Mouse (Mus musculus): ENCODE measurements around the gene Olfr111. TPM values are rescaled to one million over a fixed set of nuclear protein-coding genes. Genes with fewer than 3 reads are reported as not detected.
"Not testable (repeated sequence)": the region's sequence is repeated elsewhere in the genome, so short reads cannot be mapped to it uniquely, and the experiment has no call there.

Olfr111 gene
- polyA plus RNA-seq (2015; fragmentation: Nextera tagmentation; extraction: Ambion mirVana), result 0.12 TPM in 1 of 2 replicates, not detected in the other

GRCm38 (mm10) chr17:37507730-37508129 lies at the start of gene Olfr111:
Gene Olfr111 (plus strand): TSS chr17:37508030.
- no peak within 1 kb of the TSS for H3K27ac ChIP-seq (ENCODE audit: low read length)
- no peak within 1 kb of the TSS for H3K4me3 ChIP-seq (ENCODE audit: low read depth, low read length)
- no peaks in the 10 kb centered on the region for H3K4me1 ChIP-seq (ENCODE audit: control insufficient read depth, insufficient read depth, low read length)
- no peaks in the 10 kb centered on the region for H3K27me3 ChIP-seq (ENCODE audit: control insufficient read depth, insufficient read depth, low read depth, low read length)
- H3K4me2 ChIP-seq (ENCODE audit: low read length), result no peak within 1 kb of the TSS
- no peak within 1 kb of the TSS for H3K9ac ChIP-seq (ENCODE audit: low read depth, low read length)
- WGBS, result 91% methylated on average over 4 of the region's 4 CpGs
- no peaks in the 10 kb centered on the region for H3K36me3 ChIP-seq (ENCODE audit: control insufficient read depth, insufficient read depth, low read length)
- no peak for ATAC-seq
- H3K9me3 ChIP-seq (replicated peaks; ENCODE audit: control insufficient read depth, low read length, poor library complexity, severe bottlenecking), result no peaks in the 10 kb centered on the region

- no peak within 1 kb of the TSS for H3K4me2 ChIP-seq (ENCODE audit: low read length)
- no peaks in the 10 kb centered on the region for H3K4me1 ChIP-seq (ENCODE audit: control insufficient read depth, insufficient read depth, low read length)
- no peak within 1 kb of the TSS for H3K9ac ChIP-seq (ENCODE audit: low read depth, low read length)
- WGBS, result 88% methylated on average over 1 of the region's 1 CpGs
- H3K36me3 ChIP-seq (ENCODE audit: control insufficient read depth, insufficient read depth, low read length), result no peaks in the 10 kb centered on the region
- no peaks in the 10 kb centered on the region for H3K9me3 ChIP-seq (replicated peaks; ENCODE audit: control insufficient read depth, low read length, poor library complexity, severe bottlenecking)
- no peak for ATAC-seq
- no peak within 1 kb of the TSS for H3K4me3 ChIP-seq (ENCODE audit: low read depth, low read length)
- H3K27me3 ChIP-seq (ENCODE audit: control insufficient read depth, insufficient read depth, low read depth, low read length), result no peaks in the 10 kb centered on the region
- no peak within 1 kb of the TSS for H3K27ac ChIP-seq (ENCODE audit: low read length)
These were observed 49.2 kb upstream of the Olfr111 start, which contains the start of gene Olfr109 for GRCm38 (mm10) chr17:37458616-37459015. Gene Olfr109 (plus strand): TSS chr17:37458916.

- Histone ChIP-seq H3K4me1 (ENCODE audit: control insufficient read depth, insufficient read depth, low read length) (no peaks in the 10 kb centered on the region), H3K9ac (ENCODE audit: low read depth, low read length) (no peak within 1 kb of the TSS), H3K36me3 (ENCODE audit: control insufficient read depth, insufficient read depth, low read length) (no peaks in the 10 kb centered on the region), H3K4me3 (ENCODE audit: low read depth, low read length) (no peak within 1 kb of the TSS), H3K27ac (ENCODE audit: low read length) (no peak within 1 kb of the TSS), H3K27me3 (ENCODE audit: control insufficient read depth, insufficient read depth, low read depth, low read length) (no peaks in the 10 kb centered on the region), H3K4me2 (ENCODE audit: low read length) (no peak within 1 kb of the TSS), H3K9me3 (replicated peaks; ENCODE audit: control insufficient read depth, low read length, poor library complexity, severe bottlenecking) (no peaks in the 10 kb centered on the region)
- WGBS, result 86% methylated on average over 2 of the region's 2 CpGs
- ATAC-seq, result no peak
These were observed 24.4 kb upstream of the Olfr111 start, which contains the start of gene H2-M2 for GRCm38 (mm10) chr17:37483452-37483851. Gene H2-M2 (minus strand): TSS chr17:37483552.

GRCm38 (mm10) chr17:37491930-37492518 lies 15.8 kb upstream of the Olfr111 start, which contains the start of gene Olfr110:
Gene Olfr110 (plus strand): TSS chr17:37492468.
- no peak within 1 kb of the TSS for H3K27ac ChIP-seq (ENCODE audit: low read length)
- ATAC-seq, result no peak
- no peak within 1 kb of the TSS for H3K4me2 ChIP-seq (ENCODE audit: low read length)
- H3K27me3 ChIP-seq (ENCODE audit: control insufficient read depth, insufficient read depth, low read depth, low read length), result no peaks in the 10 kb centered on the region
- no peaks in the 10 kb centered on the region for H3K4me1 ChIP-seq (ENCODE audit: control insufficient read depth, insufficient read depth, low read length)
- H3K36me3 ChIP-seq (ENCODE audit: control insufficient read depth, insufficient read depth, low read length), result no peaks in the 10 kb centered on the region
- no peak within 1 kb of the TSS for H3K4me3 ChIP-seq (ENCODE audit: low read depth, low read length)
- H3K9ac ChIP-seq (ENCODE audit: low read depth, low read length), result no peak within 1 kb of the TSS
- WGBS, result 63% methylated on average over 1 of the region's 1 CpGs
- H3K9me3 ChIP-seq (replicated peaks; ENCODE audit: control insufficient read depth, low read length, poor library complexity, severe bottlenecking), result no peaks in the 10 kb centered on the region

GRCm38 (mm10) chr17:37524612-37525011 lies 16.8 kb downstream of the Olfr111 start:
- ATAC-seq; H3K4me1 ChIP-seq (ENCODE audit: control insufficient read depth, insufficient read depth, low read length); H3K4me3 ChIP-seq (ENCODE audit: low read depth, low read length); H3K27me3 ChIP-seq (ENCODE audit: control insufficient read depth, insufficient read depth, low read depth, low read length); H3K27ac ChIP-seq (ENCODE audit: low read length); H3K9ac ChIP-seq (ENCODE audit: low read depth, low read length); H3K4me2 ChIP-seq (ENCODE audit: low read length); H3K9me3 ChIP-seq (replicated peaks; ENCODE audit: control insufficient read depth, low read length, poor library complexity, severe bottlenecking); H3K36me3 ChIP-seq (ENCODE audit: control insufficient read depth, insufficient read depth, low read length): not testable (repeated sequence)

GRCm38 (mm10) chr17:37525427-37525826 lies 17.6 kb downstream of the Olfr111 start:
- ATAC-seq; H3K9me3 ChIP-seq (replicated peaks; ENCODE audit: control insufficient read depth, low read length, poor library complexity, severe bottlenecking); H3K27ac ChIP-seq (ENCODE audit: low read length): not testable (repeated sequence)

GRCm38 (mm10) chr17:37535173-37535572 lies 27.3 kb downstream of the Olfr111 start:
- no peak for ATAC-seq
- H3K9ac ChIP-seq (ENCODE audit: low read depth, low read length), result no peak overlapping the region
- no peak overlapping the region for H3K27ac ChIP-seq (ENCODE audit: low read length)
- H3K4me3 ChIP-seq (ENCODE audit: low read depth, low read length), result no peak overlapping the region
- H3K27me3 ChIP-seq (ENCODE audit: control insufficient read depth, insufficient read depth, low read depth, low read length), result no peaks in the 10 kb centered on the region
- H3K9me3 ChIP-seq (replicated peaks; ENCODE audit: control insufficient read depth, low read length, poor library complexity, severe bottlenecking), result no peaks in the 10 kb centered on the region
- H3K36me3 ChIP-seq (ENCODE audit: control insufficient read depth, insufficient read depth, low read length), result no peaks in the 10 kb centered on the region
- no peak overlapping the region for H3K4me2 ChIP-seq (ENCODE audit: low read length)
- no peaks in the 10 kb centered on the region for H3K4me1 ChIP-seq (ENCODE audit: control insufficient read depth, insufficient read depth, low read length)

More at GRCm38 (mm10) chr17:37525427-37525826, 17.6 kb downstream of the Olfr111 start:
- H3K4me3 ChIP-seq (ENCODE audit: low read depth, low read length); H3K27me3 ChIP-seq (ENCODE audit: control insufficient read depth, insufficient read depth, low read depth, low read length); H3K36me3 ChIP-seq (ENCODE audit: control insufficient read depth, insufficient read depth, low read length); H3K4me2 ChIP-seq (ENCODE audit: low read length); H3K9ac ChIP-seq (ENCODE audit: low read depth, low read length); H3K4me1 ChIP-seq (ENCODE audit: control insufficient read depth, insufficient read depth, low read length): not testable (repeated sequence)
- WGBS, result 80% methylated on average over 1 of the region's 1 CpGs

- H3K4me3 ChIP-seq (ENCODE audit: low read depth, low read length), result not testable (repeated sequence)
- WGBS, result 66% methylated on average over 1 of the region's 1 CpGs
These were observed 30.6 kb downstream of the Olfr111 start for GRCm38 (mm10) chr17:37538416-37538815.

GRCm38 (mm10) chr17:37541454-37542119 lies 33.8 kb downstream of the Olfr111 start:
- Histone ChIP-seq H3K36me3 (ENCODE audit: control insufficient read depth, insufficient read depth, low read length) (no peaks in the 10 kb centered on the region), H3K9ac (ENCODE audit: low read depth, low read length) (no peak overlapping the region), H3K27me3 (ENCODE audit: control insufficient read depth, insufficient read depth, low read depth, low read length) (no peaks in the 10 kb centered on the region), H3K4me3 (ENCODE audit: low read depth, low read length) (no peak overlapping the region), H3K9me3 (replicated peaks; ENCODE audit: control insufficient read depth, low read length, poor library complexity, severe bottlenecking) (no peaks in the 10 kb centered on the region), H3K4me1 (ENCODE audit: control insufficient read depth, insufficient read depth, low read length) (no peaks in the 10 kb centered on the region), H3K4me2 (ENCODE audit: low read length) (no peak overlapping the region), H3K27ac (ENCODE audit: low read length) (no peak overlapping the region)
- ATAC-seq, result no peak
- 51% methylated on average over 4 of the region's 4 CpGs for WGBS

More at GRCm38 (mm10) chr17:37538416-37538815, 30.6 kb downstream of the Olfr111 start:
- not testable (repeated sequence) for H3K4me1 ChIP-seq (ENCODE audit: control insufficient read depth, insufficient read depth, low read length); H3K9ac ChIP-seq (ENCODE audit: low read depth, low read length); H3K36me3 ChIP-seq (ENCODE audit: control insufficient read depth, insufficient read depth, low read length); H3K27me3 ChIP-seq (ENCODE audit: control insufficient read depth, insufficient read depth, low read depth, low read length); H3K4me2 ChIP-seq (ENCODE audit: low read length); ATAC-seq; H3K9me3 ChIP-seq (replicated peaks; ENCODE audit: control insufficient read depth, low read length, poor library complexity, severe bottlenecking); H3K27ac ChIP-seq (ENCODE audit: low read length)

All from midbrain, embryonic 16.5 days (tissue).